Mouse (Mus musculus) G1E (cell line): ENCODE data around the gene Cct2.

Source experiments
- CTCF ChIP-seq: IDR thresholded peaks from 2 replicates; pipeline ENCODE4 v1.5.1; 2012; ENCODE audit warnings: low read depth, low read length, inconsistent platforms, mixed read lengths
- GATA1 ChIP-seq: IDR thresholded peaks from 2 replicates; pipeline ENCODE4 v1.6.1; 2012; ENCODE audit warnings: borderline replicate concordance, low read length, inconsistent platforms, mixed read lengths
- POLR2AphosphoS5 ChIP-seq: IDR thresholded peaks from 2 replicates; pipeline ENCODE4 v1.6.1; 2012; ENCODE audit warnings: low read depth, low read length, inconsistent platforms; ENCODE audit not compliant: insufficient replicate concordance

- TF ChIP-seq CTCF (no peak), POLR2AphosphoS5 (no peak), GATA1 (no peak)
Measured at GRCm38 (mm10) chr10:117014565-117014964, 49.0 kb downstream of the Cct2 start.
